Mouse (Mus musculus) midbrain, embryonic 14.5 days (tissue): ENCODE data around the gene Sema4b. TPM values are rescaled to one million over a fixed set of nuclear protein-coding genes. Genes with fewer than 3 reads are reported as not detected.

Experiments used
- ATAC-seq: fragments of 200-750 bp; cut with Nextera tagmentation; 2 replicates; pipeline ENCODE4 v1.8.0; 2017; ENCODE audit warnings: moderate number of reproducible peaks, moderate library complexity; ENCODE audit not compliant: low FRiP score, low TSS enrichment
- DNase-seq: peaks from one replicate; pipeline ENCODE4 v3.0.0-alpha.2; 2015
- H3K27ac ChIP-seq: fragments of 300-500 bp; sonication (generic); replicated peaks from 2 replicates; pipeline ENCODE4 v1.5.1; 2014; ENCODE audit warnings: mild to moderate bottlenecking, low read depth, low read length, moderate library complexity
- H3K27me3 ChIP-seq: fragments of 300-500 bp; sonication (generic); 2 replicates; pipeline ENCODE4 v1.6.1; 2014; ENCODE audit warnings: low read length, control low read depth, mixed read lengths; ENCODE audit not compliant: control insufficient read depth, insufficient read depth
- H3K36me3 ChIP-seq: fragments of 300-500 bp; sonication (generic); 2 replicates; pipeline ENCODE4 v1.6.1; 2014; ENCODE audit warnings: low read length, control low read depth; ENCODE audit not compliant: control insufficient read depth, insufficient read depth
- H3K4me1 ChIP-seq: fragments of 300-500 bp; sonication (generic); 2 replicates; pipeline ENCODE4 v1.6.1; 2014; ENCODE audit warnings: mild to moderate bottlenecking, antibody characterized with exemption, low read length, control low read depth; ENCODE audit not compliant: control insufficient read depth, insufficient read depth
- H3K4me2 ChIP-seq: fragments of 300-500 bp; sonication (generic); 2 replicates; pipeline ENCODE4 v1.6.1; 2014; ENCODE audit warnings: mild to moderate bottlenecking, low read length, moderate library complexity
- H3K4me3 ChIP-seq: fragments of 300-500 bp; sonication (generic); replicated peaks from 2 replicates; pipeline ENCODE4 v1.5.1; 2014; ENCODE audit warnings: low read depth, low read length
- H3K9ac ChIP-seq: fragments of 300-500 bp; sonication (generic); replicated peaks from 2 replicates; pipeline ENCODE4 v1.6.1; 2014; ENCODE audit warnings: mild to moderate bottlenecking, low read length, moderate library complexity
- H3K9me3 ChIP-seq: fragments of 300-500 bp; sonication (generic); 2 replicates; pipeline ENCODE4 v1.6.1; 2016; ENCODE audit warnings: low read length, control low read depth, mixed read lengths; ENCODE audit not compliant: control insufficient read depth
- WGBS: fragments of 180-500 bp; shearing (Covaris S2); extraction: QIAGEN DNeasy Blood & Tissue Kit; methylation state at CpG from one replicate; pipeline ENCODE4 v1.1.7; 2014; 5-methylcytosine and 5-hydroxymethylcytosine counted together
- polyA plus RNA-seq: library from polyadenylated mRNA; unstranded; fragments of >200 nt; fragmentation: Nextera tagmentation; extraction: Ambion mirVana; gene quantifications from 2 replicates; pipeline ENCODE4 v1.2.1, GENCODE M21; 2014

The Sema4b gene
- polyA plus RNA-seq, 1 experiment from 2014 or later: 19.8 TPM

- Histone ChIP-seq H3K4me1 (no peaks in the 10 kb centered on the region), H3K9me3 (no peaks in the 10 kb centered on the region), H3K27ac (peak overlapping the region; percentile 90), H3K4me2 (peak overlapping the region; percentile 60), H3K36me3 (no peaks in the 10 kb centered on the region), H3K9ac (peak overlapping the region; percentile 1; the same call in 1 of the 2 replicates), H3K4me3 (peak overlapping the region; percentile 55), H3K27me3 (no peaks in the 10 kb centered on the region)
- ATAC-seq (no peak), DNase-seq (no peak)
- 71% methylated on average over 7 of the region's 7 CpGs for WGBS
These were observed 60.2 kb downstream of the Sema4b start for GRCm38 (mm10) chr7:80246859-80247258.

GRCm38 (mm10) chr7:80252437-80252836 is 65.8 kb downstream of the Sema4b start:
- ATAC-seq (no peak), DNase-seq (no peak)
- no peaks in the 10 kb centered on the region for H3K4me1 ChIP-seq
- H3K4me2 ChIP-seq: no peak overlapping the region
- peaks cover 7% of the 10 kb centered on the region; the same call in 1 of the 2 replicates for H3K27me3 ChIP-seq
- H3K9ac ChIP-seq: no peak overlapping the region
- no peaks in the 10 kb centered on the region for H3K9me3 ChIP-seq
- no peaks in the 10 kb centered on the region for H3K36me3 ChIP-seq
- 83% methylated on average over 7 of the region's 7 CpGs for WGBS
- no peak overlapping the region for H3K4me3 ChIP-seq
- no peak overlapping the region for H3K27ac ChIP-seq

GRCm38 (mm10) chr7:80252886-80253285 is 66.2 kb downstream of the Sema4b start:
- H3K9ac ChIP-seq: no peak overlapping the region
- no peaks in the 10 kb centered on the region for H3K4me1 ChIP-seq
- no peak overlapping the region for H3K4me3 ChIP-seq
- H3K36me3 ChIP-seq: no peaks in the 10 kb centered on the region
- H3K27ac ChIP-seq: no peak overlapping the region
- DNase-seq (no peak), ATAC-seq (no peak)
- peaks cover 8% of the 10 kb centered on the region; the same call in 1 of the 2 replicates for H3K27me3 ChIP-seq
- H3K9me3 ChIP-seq: no peaks in the 10 kb centered on the region
- no peak overlapping the region for H3K4me2 ChIP-seq
- WGBS: 88% methylated on average over 11 of the region's 11 CpGs

- WGBS: 87% methylated on average over 2 of the region's 2 CpGs
- no peak for ATAC-seq
- no peak overlapping the region for H3K9ac ChIP-seq
- no peak overlapping the region for H3K4me2 ChIP-seq
- no peaks in the 10 kb centered on the region for H3K36me3 ChIP-seq
- no peak overlapping the region for H3K4me3 ChIP-seq
- 0 out of 2 replicates have a peak, but pooled peaks cover 4% of the 10 kb centered on the region for H3K4me1 ChIP-seq
- DNase-seq: no peak
- no peaks in the 10 kb centered on the region for H3K9me3 ChIP-seq
- peaks cover 24% of the 10 kb centered on the region; the same call in 1 of the 2 replicates for H3K27me3 ChIP-seq
- no peak overlapping the region for H3K27ac ChIP-seq
These were observed 69.3 kb downstream of the Sema4b start for GRCm38 (mm10) chr7:80255981-80256380.

- DNase-seq (no peak), ATAC-seq (no peak)
- 71% methylated on average over 2 of the region's 2 CpGs for WGBS
- Histone ChIP-seq H3K4me1 (peaks cover 11% of the 10 kb centered on the region), H3K9ac (no peak overlapping the region), H3K4me3 (no peak overlapping the region), H3K27ac (no peak overlapping the region), H3K4me2 (no peak overlapping the region), H3K36me3 (no peaks in the 10 kb centered on the region), H3K27me3 (peaks cover 24% of the 10 kb centered on the region; the same call in 1 of the 2 replicates), H3K9me3 (no peaks in the 10 kb centered on the region)
These were observed 71.1 kb downstream of the Sema4b start for GRCm38 (mm10) chr7:80257706-80258105.

GRCm38 (mm10) chr7:80260625-80261371 is 74.2 kb downstream of the Sema4b start, which contains the start of gene Ngrn:
Gene Ngrn, plus strand, starts transcription at chr7:80261215.
- peak within 1 kb of the TSS; percentile 91 for H3K4me3 ChIP-seq
- peak within 1 kb of the TSS; percentile 81 for H3K9ac ChIP-seq
- H3K36me3 ChIP-seq: peaks cover 20% of the 10 kb centered on the region
- DNase-seq (peak; percentile 94), ATAC-seq (peak; percentile 83)
- H3K27me3 ChIP-seq: peaks cover 24% of the 10 kb centered on the region; the same call in 1 of the 2 replicates
- 26% methylated on average over 40 of the region's 40 CpGs for WGBS
- H3K27ac ChIP-seq: peak within 1 kb of the TSS; percentile 72
- peaks cover 11% of the 10 kb centered on the region for H3K4me1 ChIP-seq
- H3K4me2 ChIP-seq: peak within 1 kb of the TSS; percentile 75
- no peaks in the 10 kb centered on the region for H3K9me3 ChIP-seq

GRCm38 (mm10) chr7:80261372-80261990 is 74.8 kb downstream of the Sema4b start:
- 2% methylated on average over 32 of the region's 32 CpGs for WGBS
- no peaks in the 10 kb centered on the region for H3K9me3 ChIP-seq

GRCm38 (mm10) chr7:80264606-80265005 is 78.0 kb downstream of the Sema4b start:
- Histone ChIP-seq H3K4me1 (peaks cover 18% of the 10 kb centered on the region), H3K9ac (no peak overlapping the region), H3K36me3 (peaks cover 33% of the 10 kb centered on the region), H3K4me2 (no peak overlapping the region), H3K27me3 (0 out of 2 replicates have a peak, but pooled peaks cover 3% of the 10 kb centered on the region), H3K4me3 (no peak overlapping the region), H3K27ac (no peak overlapping the region), H3K9me3 (no peaks in the 10 kb centered on the region)
- 94% methylated on average over 12 of the region's 12 CpGs for WGBS
- ATAC-seq (no peak), DNase-seq (no peak)

More at GRCm38 (mm10) chr7:80261372-80261990, 74.8 kb downstream of the Sema4b start:
- Histone ChIP-seq H3K36me3 (peaks cover 26% of the 10 kb centered on the region), H3K4me1 (peaks cover 11% of the 10 kb centered on the region), H3K9ac (peak overlapping the region; percentile 81), H3K27me3 (peaks cover 23% of the 10 kb centered on the region; the same call in 1 of the 2 replicates), H3K27ac (peak overlapping the region; percentile 72), H3K4me3 (peak overlapping the region; percentile 91), H3K4me2 (peak overlapping the region; percentile 75)
- no peak; the same call in none of the 2 replicates for ATAC-seq
- DNase-seq: peak; percentile 32
